Mouse (Mus musculus) lung, adult 2 months (tissue): ENCODE data around the gene Slc32a1. TPM values are rescaled to one million over a fixed set of nuclear protein-coding genes. Genes with fewer than 3 reads are reported as not detected.
A peak's percentile ranks its signal among the peaks of the same experiment; 100 is the strongest.

Experiments
- DNase-seq: peaks from one replicate; pipeline ENCODE4 v3.0.0; 2022
- H3K4me1 ChIP-seq: fragments of 200-500 bp; 2 replicates; pipeline ENCODE4 v1.6.1; 2011; ENCODE audit warnings: low read length; ENCODE audit not compliant: control insufficient read depth, insufficient read depth
- H3K4me3 ChIP-seq: fragments of 200-500 bp; replicated peaks from 2 replicates; pipeline ENCODE3; 2011; ENCODE audit warnings: low read depth, mild to moderate bottlenecking, control low read depth, low read length; ENCODE audit errors: extremely low read depth
- CTCF ChIP-seq: fragments of 200-500 bp; IDR thresholded peaks from 2 replicates; pipeline ENCODE4 v1.5.1; 2011; ENCODE audit warnings: mild to moderate bottlenecking, low read length, control low read depth; ENCODE audit not compliant: insufficient read depth
- POLR2A ChIP-seq: fragments of 200-500 bp; IDR thresholded peaks from 2 replicates; pipeline ENCODE4 v1.6.1; 2011; ENCODE audit warnings: low read depth, mild to moderate bottlenecking, control low read depth, low read length, borderline replicate concordance; ENCODE audit errors: extremely low read depth
- WGBS: fragments of 180-500 bp; shearing (Covaris S2); methylation state at CpG from one replicate; pipeline ENCODE4 v1.1.7; 2018; 5-methylcytosine and 5-hydroxymethylcytosine counted together
- polyA plus RNA-seq: library from polyadenylated mRNA; depleted of rRNA; stranded (reverse); fragments of >200 nt; gene quantifications from 2 replicates; pipeline ENCODE4 v1.2.3, GENCODE M21; 2012

Gene Slc32a1
- polyA plus RNA-seq, 1 experiment, result not detected

DNA sequence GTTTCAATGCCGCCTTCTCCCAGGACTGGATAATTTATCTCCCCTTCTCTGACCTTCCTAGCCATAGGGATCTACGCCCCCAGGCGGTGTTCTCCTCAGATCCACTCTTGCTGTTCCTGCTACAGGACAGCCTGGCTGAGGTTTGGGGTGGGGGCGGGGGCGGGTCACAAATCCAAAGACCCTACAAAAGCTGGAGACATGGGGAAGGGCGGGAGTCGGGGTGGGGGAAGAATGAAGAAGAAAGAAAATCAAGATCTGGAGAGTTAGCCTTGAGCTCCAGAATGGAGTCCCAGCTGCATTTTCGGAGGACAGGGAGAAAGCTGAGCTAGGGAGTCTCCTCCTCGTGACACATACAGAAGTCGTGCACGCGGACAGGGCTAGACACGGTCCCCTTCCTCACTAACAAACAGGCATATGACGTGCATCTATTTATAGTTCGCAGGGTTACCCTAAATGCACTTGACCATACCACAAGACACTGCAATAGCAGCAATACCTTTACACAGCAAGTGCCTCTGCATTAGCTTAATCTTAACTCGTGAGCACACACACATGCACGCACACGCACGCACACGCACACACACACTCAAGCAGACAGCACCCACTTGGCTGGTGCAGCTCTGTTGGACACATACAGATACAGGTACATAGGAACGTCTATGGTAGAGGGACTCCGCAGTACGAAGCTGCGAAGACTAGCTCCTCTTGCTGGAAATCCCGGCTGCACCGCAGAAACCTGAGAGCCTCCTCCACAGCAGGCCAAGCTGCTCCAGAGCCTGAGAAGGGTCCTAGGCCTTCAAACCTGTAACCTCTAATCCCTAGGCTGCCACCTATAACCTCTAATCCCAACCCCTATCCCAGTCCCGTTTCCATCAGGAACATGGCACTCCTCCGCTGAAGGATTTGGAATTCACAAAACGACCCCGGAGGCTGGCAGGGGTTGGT lies 1.4 kb downstream of the Slc32a1 start:
- WGBS, result 8% methylated on average over 30 of the region's 30 CpGs
- peak; percentile 17 for DNase-seq
- H3K4me1 ChIP-seq, result no peaks in the 10 kb centered on the region
- no peak for TF ChIP-seq POLR2A
- TF ChIP-seq CTCF, result no peak
- H3K4me3 ChIP-seq, result no peak overlapping the region

DNA sequence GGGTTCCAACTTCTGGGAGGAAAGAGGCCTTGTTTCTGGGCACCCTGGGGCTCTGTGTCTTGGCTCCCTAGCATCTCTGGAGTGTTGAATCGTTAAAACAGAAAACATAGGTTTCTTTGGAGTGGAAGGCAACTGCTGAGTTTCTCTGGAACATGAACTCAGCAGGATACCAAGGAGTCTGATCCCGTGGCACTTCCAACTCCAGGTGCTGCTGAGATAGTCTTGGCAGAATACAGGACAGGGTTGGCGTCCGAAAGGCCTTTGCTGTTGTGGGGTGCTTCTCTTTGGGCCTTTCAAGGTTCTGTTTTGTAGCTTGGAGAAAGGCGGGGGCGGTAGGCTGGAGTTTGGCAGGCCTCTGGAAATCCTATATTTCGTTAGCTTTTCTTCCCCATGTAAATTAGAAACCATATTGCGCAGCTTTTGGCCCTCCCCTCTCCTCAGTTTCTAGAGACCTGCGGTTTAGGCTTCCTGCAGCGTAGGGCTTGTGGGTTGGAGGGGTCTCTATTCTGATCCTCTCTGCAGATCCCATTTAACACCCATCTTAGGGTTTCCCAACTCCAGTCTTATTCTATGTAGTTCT lies 2.2 kb downstream of the Slc32a1 start:
- Histone ChIP-seq H3K4me3 (no peak overlapping the region), H3K4me1 (no peaks in the 10 kb centered on the region)
- TF ChIP-seq POLR2A (no peak), CTCF (no peak)
- 11% methylated on average over 10 of the region's 10 CpGs for WGBS
- no peak for DNase-seq

DNA sequence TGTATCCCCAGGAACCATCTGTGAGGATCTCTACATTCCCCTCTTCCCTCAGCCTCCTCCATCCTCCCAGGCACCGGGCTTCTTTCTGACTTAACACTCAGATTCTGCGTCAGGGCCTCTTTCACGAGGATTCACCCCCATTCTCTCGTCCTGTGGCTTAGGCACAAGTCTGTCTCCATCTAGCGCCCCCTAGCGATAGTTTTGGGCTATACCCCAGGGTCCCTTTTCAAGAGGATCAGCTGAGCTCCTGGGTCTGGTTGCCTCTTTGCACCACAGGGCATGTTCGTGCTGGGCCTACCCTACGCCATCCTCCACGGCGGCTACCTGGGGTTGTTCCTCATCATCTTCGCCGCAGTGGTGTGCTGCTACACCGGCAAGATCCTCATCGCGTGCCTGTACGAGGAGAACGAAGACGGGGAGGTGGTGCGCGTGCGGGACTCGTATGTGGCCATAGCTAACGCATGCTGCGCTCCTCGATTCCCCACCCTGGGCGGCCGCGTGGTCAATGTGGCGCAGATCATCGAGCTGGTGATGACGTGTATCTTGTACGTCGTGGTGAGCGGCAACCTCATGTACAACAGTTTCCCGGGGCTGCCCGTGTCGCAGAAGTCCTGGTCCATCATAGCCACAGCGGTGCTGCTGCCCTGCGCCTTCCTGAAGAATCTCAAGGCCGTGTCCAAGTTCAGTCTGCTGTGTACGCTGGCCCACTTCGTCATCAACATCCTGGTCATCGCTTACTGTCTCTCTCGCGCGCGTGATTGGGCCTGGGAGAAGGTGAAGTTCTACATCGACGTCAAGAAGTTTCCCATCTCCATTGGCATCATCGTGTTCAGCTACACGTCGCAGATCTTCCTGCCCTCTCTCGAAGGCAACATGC lies 3.2 kb downstream of the Slc32a1 start:
- Histone ChIP-seq H3K4me3 (no peak overlapping the region), H3K4me1 (no peaks in the 10 kb centered on the region)
- 6% methylated on average over 53 of the region's 53 CpGs for WGBS
- no peak for DNase-seq
- TF ChIP-seq CTCF, result peak; percentile 42
- TF ChIP-seq POLR2A, result no peak

DNA sequence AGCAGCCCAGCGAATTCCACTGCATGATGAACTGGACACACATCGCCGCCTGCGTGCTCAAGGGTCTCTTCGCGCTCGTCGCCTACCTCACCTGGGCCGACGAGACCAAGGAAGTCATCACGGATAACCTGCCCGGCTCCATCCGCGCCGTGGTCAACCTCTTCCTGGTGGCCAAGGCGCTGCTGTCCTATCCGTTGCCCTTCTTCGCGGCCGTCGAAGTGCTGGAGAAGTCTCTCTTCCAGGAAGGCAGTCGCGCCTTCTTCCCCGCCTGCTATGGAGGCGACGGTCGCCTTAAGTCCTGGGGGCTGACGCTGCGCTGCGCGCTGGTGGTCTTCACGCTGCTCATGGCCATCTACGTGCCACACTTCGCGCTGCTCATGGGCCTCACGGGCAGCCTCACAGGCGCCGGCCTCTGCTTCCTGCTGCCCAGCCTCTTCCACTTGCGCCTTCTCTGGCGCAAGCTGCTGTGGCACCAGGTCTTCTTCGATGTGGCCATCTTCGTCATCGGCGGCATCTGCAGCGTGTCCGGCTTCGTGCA lies 3.9 kb downstream of the Slc32a1 start:
- DNase-seq, result no peak
- WGBS, result 2% methylated on average over 47 of the region's 47 CpGs
- Histone ChIP-seq H3K4me3 (no peak overlapping the region), H3K4me1 (no peaks in the 10 kb centered on the region)
- TF ChIP-seq POLR2A (no peak), CTCF (no peak)

DNA sequence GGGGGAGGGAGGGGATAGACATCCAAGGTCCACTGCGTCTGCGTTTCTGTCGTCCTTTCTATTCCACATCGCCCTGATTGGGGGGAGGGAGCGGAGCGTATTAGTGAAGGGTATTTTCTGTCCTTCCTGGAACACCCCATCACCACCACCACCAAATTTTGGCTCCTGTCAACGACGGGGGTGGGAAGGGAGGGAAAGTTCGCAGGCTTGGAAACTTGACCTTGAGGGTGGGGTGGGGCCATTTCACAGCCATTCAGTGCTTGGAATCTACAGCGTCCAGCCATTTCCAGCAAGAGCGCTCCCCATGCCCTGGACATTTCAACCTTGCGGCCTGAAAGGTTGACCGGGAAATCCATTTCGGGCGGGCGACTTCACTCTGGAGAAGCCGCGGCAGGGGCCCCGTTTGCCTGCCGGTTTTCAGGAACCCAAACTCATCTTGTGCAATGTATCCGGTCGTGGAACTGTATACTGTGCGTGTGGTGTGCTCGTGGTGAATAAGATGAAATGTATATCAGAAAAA lies 4.7 kb downstream of the Slc32a1 start:
- TF ChIP-seq POLR2A (no peak), CTCF (no peak)
- no peaks in the 10 kb centered on the region for H3K4me1 ChIP-seq
- DNase-seq, result no peak
- H3K4me3 ChIP-seq, result no peak overlapping the region
- 1% methylated on average over 24 of the region's 24 CpGs for WGBS

DNA sequence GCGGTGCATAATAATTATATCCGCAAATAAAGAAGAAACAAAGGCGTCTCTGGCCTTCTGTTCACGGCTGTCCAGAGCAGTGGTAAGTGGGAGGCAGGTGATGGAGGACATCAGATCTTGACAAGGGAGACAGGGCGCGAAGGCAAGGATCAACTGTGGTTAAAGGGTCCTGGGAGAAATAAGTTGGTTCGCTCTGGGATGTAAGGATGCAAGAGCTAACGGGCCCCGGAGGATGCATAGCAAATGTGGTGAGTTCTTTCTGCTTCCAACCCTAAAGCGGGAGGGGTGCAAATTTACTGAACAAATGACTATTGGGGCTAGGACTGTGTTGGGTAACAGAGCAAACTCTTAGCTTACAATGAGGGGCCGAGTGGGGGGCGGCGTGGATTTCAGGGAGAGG lies 5.1 kb downstream of the Slc32a1 start:
- WGBS, result 6% methylated on average over 13 of the region's 13 CpGs

DNA sequence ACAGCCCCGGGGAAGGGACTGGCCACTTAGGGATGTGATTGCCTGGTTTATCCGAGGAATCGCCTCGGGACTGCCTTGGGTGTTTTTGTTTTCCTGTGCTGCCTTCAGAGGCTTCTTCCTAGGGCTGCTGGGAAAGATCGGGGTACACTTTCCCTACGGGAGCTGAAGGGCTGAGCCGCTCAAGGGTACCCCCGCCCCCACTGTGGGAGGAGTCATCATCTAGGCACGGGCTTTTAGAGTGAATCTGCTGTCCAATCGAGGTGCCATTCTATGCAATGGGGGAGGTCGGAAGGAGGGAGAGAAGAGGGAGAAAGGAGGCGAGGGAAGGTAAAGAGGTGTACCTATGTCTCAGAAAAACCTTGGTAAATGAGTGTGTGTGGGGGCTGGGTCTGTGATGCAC lies 5.7 kb downstream of the Slc32a1 start:
- no peak for DNase-seq
- Histone ChIP-seq H3K4me3 (no peak overlapping the region), H3K4me1 (no peaks in the 10 kb centered on the region)
- 3% methylated on average over 12 of the region's 12 CpGs for WGBS
- no peak for TF ChIP-seq POLR2A
- TF ChIP-seq CTCF, result no peak

More for the DNA sequence above, 5.1 kb downstream of the Slc32a1 start:
- DNase-seq, result no peak
- H3K4me1 ChIP-seq, result no peaks in the 10 kb centered on the region
- no peak overlapping the region for H3K4me3 ChIP-seq
- TF ChIP-seq POLR2A, result no peak
- TF ChIP-seq CTCF, result no peak

DNA sequence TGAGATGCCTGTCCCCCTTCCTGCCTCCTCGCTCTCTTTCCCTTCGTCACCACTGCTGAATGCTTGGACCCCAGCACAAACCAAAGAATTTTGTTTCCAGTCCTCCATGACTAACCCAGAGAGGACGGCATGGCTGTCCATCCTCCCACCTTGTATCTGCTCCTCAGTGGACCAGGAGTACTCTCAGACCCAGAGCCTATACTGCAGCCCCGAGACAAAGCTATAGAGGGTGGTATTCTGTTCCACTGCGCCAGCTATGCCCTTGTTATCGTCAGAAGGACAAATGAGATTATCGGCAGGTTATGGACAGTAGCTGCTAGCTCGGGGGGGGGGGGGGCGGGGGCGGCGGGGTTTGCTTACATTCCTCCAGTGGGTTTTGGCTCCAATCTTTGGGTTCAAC lies 6.2 kb downstream of the Slc32a1 start:
- TF ChIP-seq CTCF (no peak), POLR2A (no peak)
- no peak overlapping the region for H3K4me3 ChIP-seq
- no peak for DNase-seq
- WGBS, result 13% methylated on average over 11 of the region's 11 CpGs
- H3K4me1 ChIP-seq, result no peaks in the 10 kb centered on the region

DNA sequence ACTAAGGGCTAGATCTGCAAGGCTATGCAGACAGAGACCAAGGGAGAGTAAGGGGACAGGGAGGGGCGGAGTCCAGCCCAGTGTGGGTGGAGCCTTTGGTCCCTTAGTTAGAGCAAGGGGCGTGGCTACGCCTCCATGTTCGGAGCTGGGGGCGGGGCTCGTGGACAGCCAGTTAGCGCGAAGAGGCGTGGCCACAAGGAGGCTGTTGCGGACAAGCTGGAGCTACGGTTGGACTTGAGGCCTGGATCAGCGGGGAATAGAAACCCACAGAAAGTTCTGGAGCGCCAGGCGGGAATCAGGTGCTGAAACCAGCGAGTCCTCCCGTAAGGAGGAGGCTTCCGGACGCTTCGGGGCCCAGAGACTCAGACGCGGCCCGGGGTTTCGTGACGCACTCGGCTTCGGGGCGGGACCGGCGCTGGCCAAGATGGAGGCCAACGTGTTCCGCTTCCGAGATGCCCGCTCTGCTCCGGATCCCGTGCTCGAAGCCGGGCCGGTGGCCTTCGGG lies 14.2 kb downstream of the Slc32a1 start, which contains the start of gene Actr5:
TSS of gene Actr5 (plus strand) at position 171 of the 505 bp plus-strand sequence.
- Histone ChIP-seq H3K4me1 (peaks cover 4% of the 10 kb centered on the region; the same call in 1 of the 2 replicates), H3K4me3 (peak within 1 kb of the TSS; percentile 93)
- TF ChIP-seq CTCF, result no peak
- TF ChIP-seq POLR2A, result peak; percentile 87
- under 1% methylated on average over 39 of the region's 39 CpGs for WGBS
- DNase-seq, result peak; percentile 92
